Mouse (Mus musculus): ENCODE data around the gene Bmp6. TPM values are rescaled to one million over a fixed set of nuclear protein-coding genes. Genes with fewer than 3 reads are reported as not detected.

Gene Bmp6
- total and polyA plus RNA-seq, 2 experiments from 2014 or later = 3.6 to 14.5 TPM

- WGBS = 82% methylated on average over 4 of the region's 4 CpGs
- H3K4me3 ChIP-seq (ENCODE audit: low read depth, low read length) = no peak overlapping the region
These were observed 127.7 kb downstream of the Bmp6 start for GRCm38 (mm10) chr13:38472636-38473035.

GRCm38 (mm10) chr13:38473497-38473896, 128.6 kb downstream of the Bmp6 start:
- no peaks in the 10 kb centered on the region for H3K9me3 ChIP-seq (ENCODE audit: low read length)
- no peaks in the 10 kb centered on the region; the same call in 1 of the 2 replicates for H3K4me1 ChIP-seq (ENCODE audit: insufficient read depth, low read length)
- no peak overlapping the region for H3K27ac ChIP-seq (ENCODE audit: low read depth, low read length)
- ATAC-seq (ENCODE audit: low FRiP score) (no peak), DNase-seq (ENCODE audit: low spot score) (no peak)
- no peak overlapping the region for H3K4me3 ChIP-seq (ENCODE audit: low read depth, low read length)
- H3K36me3 ChIP-seq (ENCODE audit: insufficient read depth, low read length) = no peaks in the 10 kb centered on the region
- no peaks in the 10 kb centered on the region for H3K27me3 ChIP-seq (ENCODE audit: insufficient read depth, low read length)
- WGBS = 93% methylated on average over 6 of the region's 6 CpGs
- no peak overlapping the region for H3K9ac ChIP-seq (replicated peaks; ENCODE audit: low read length, poor library complexity, severe bottlenecking)
- no peak overlapping the region for H3K4me2 ChIP-seq (ENCODE audit: low read depth, low read length, poor library complexity, severe bottlenecking)
- TF ChIP-seq CTCF (IDR thresholded peaks at IDR 0.05) = no peak

More at GRCm38 (mm10) chr13:38472636-38473035, 127.7 kb downstream of the Bmp6 start:
- peak; percentile 20 for DNase-seq (ENCODE audit: low spot score)
- Histone ChIP-seq H3K4me1 (ENCODE audit: insufficient read depth, low read length) (no peaks in the 10 kb centered on the region; the same call in 1 of the 2 replicates), H3K9me3 (ENCODE audit: low read length) (no peaks in the 10 kb centered on the region), H3K27me3 (ENCODE audit: insufficient read depth, low read length) (no peaks in the 10 kb centered on the region), H3K36me3 (ENCODE audit: insufficient read depth, low read length) (no peaks in the 10 kb centered on the region), H3K27ac (ENCODE audit: low read depth, low read length) (no peak overlapping the region), H3K4me2 (ENCODE audit: low read depth, low read length, poor library complexity, severe bottlenecking) (no peak overlapping the region), H3K9ac (replicated peaks; ENCODE audit: low read length, poor library complexity, severe bottlenecking) (no peak overlapping the region)
- TF ChIP-seq CTCF (IDR thresholded peaks at IDR 0.05) = no peak
- no peak for ATAC-seq (ENCODE audit: low FRiP score)

GRCm38 (mm10) chr13:38476936-38477335, 132.0 kb downstream of the Bmp6 start:
- Histone ChIP-seq H3K9me3 (ENCODE audit: low read length) (no peaks in the 10 kb centered on the region), H3K4me2 (ENCODE audit: low read depth, low read length, poor library complexity, severe bottlenecking) (no peak overlapping the region), H3K4me1 (ENCODE audit: insufficient read depth, low read length) (no peaks in the 10 kb centered on the region; the same call in 1 of the 2 replicates), H3K9ac (replicated peaks; ENCODE audit: low read length, poor library complexity, severe bottlenecking) (no peak overlapping the region), H3K27me3 (ENCODE audit: insufficient read depth, low read length) (no peaks in the 10 kb centered on the region), H3K36me3 (ENCODE audit: insufficient read depth, low read length) (no peaks in the 10 kb centered on the region), H3K4me3 (ENCODE audit: low read depth, low read length) (no peak overlapping the region), H3K27ac (ENCODE audit: low read depth, low read length) (no peak overlapping the region)
- 24% methylated on average over 8 of the region's 8 CpGs for WGBS
- no peak for DNase-seq (ENCODE audit: low spot score)
- no peak for TF ChIP-seq CTCF (IDR thresholded peaks at IDR 0.05)
- ATAC-seq (ENCODE audit: low FRiP score) = no peak

GRCm38 (mm10) chr13:38481021-38481420, 136.1 kb downstream of the Bmp6 start:
- Histone ChIP-seq H3K9me3 (ENCODE audit: low read length) (no peaks in the 10 kb centered on the region), H3K27me3 (ENCODE audit: insufficient read depth, low read length) (no peaks in the 10 kb centered on the region), H3K27ac (ENCODE audit: low read depth, low read length) (no peak overlapping the region), H3K9ac (replicated peaks; ENCODE audit: low read length, poor library complexity, severe bottlenecking) (no peak overlapping the region), H3K4me2 (ENCODE audit: low read depth, low read length, poor library complexity, severe bottlenecking) (no peak overlapping the region), H3K36me3 (ENCODE audit: insufficient read depth, low read length) (no peaks in the 10 kb centered on the region), H3K4me1 (ENCODE audit: insufficient read depth, low read length) (no peaks in the 10 kb centered on the region; the same call in 1 of the 2 replicates), H3K4me3 (ENCODE audit: low read depth, low read length) (no peak overlapping the region)
- TF ChIP-seq CTCF (IDR thresholded peaks at IDR 0.05) = no peak
- WGBS = 85% methylated on average over 7 of the region's 7 CpGs
- DNase-seq (ENCODE audit: low spot score) (no peak), ATAC-seq (ENCODE audit: low FRiP score) (no peak)

GRCm38 (mm10) chr13:38484701-38485100, 139.8 kb downstream of the Bmp6 start:
- no peaks in the 10 kb centered on the region for H3K27me3 ChIP-seq (ENCODE audit: insufficient read depth, low read length)
- H3K27ac ChIP-seq (ENCODE audit: low read depth, low read length) = no peak overlapping the region
- H3K4me2 ChIP-seq (ENCODE audit: low read depth, low read length, poor library complexity, severe bottlenecking) = no peak overlapping the region
- no peak overlapping the region for H3K4me3 ChIP-seq (ENCODE audit: low read depth, low read length)
- H3K36me3 ChIP-seq (ENCODE audit: insufficient read depth, low read length) = no peaks in the 10 kb centered on the region
- H3K9me3 ChIP-seq (ENCODE audit: low read length) = no peaks in the 10 kb centered on the region
- 74% methylated on average over 5 of the region's 5 CpGs for WGBS
- no peak for TF ChIP-seq CTCF (IDR thresholded peaks at IDR 0.05)
- no peak for DNase-seq (ENCODE audit: low spot score)
- H3K9ac ChIP-seq (replicated peaks; ENCODE audit: low read length, poor library complexity, severe bottlenecking) = no peak overlapping the region
- ATAC-seq (ENCODE audit: low FRiP score) = no peak
- no peaks in the 10 kb centered on the region for H3K4me1 ChIP-seq (ENCODE audit: insufficient read depth, low read length)

- H3K36me3 ChIP-seq (ENCODE audit: insufficient read depth, low read length) = no peaks in the 10 kb centered on the region
- H3K27ac ChIP-seq (ENCODE audit: low read depth, low read length) = no peak overlapping the region
- H3K27me3 ChIP-seq (ENCODE audit: insufficient read depth, low read length) = no peaks in the 10 kb centered on the region
- DNase-seq (ENCODE audit: low spot score) = no peak
- no peak overlapping the region for H3K4me2 ChIP-seq (ENCODE audit: low read depth, low read length, poor library complexity, severe bottlenecking)
- no peak for TF ChIP-seq CTCF (IDR thresholded peaks at IDR 0.05)
- no peak overlapping the region for H3K4me3 ChIP-seq (ENCODE audit: low read depth, low read length)
- H3K4me1 ChIP-seq (ENCODE audit: insufficient read depth, low read length) = no peaks in the 10 kb centered on the region
- H3K9ac ChIP-seq (replicated peaks; ENCODE audit: low read length, poor library complexity, severe bottlenecking) = no peak overlapping the region
- WGBS = 89% methylated on average over 6 of the region's 6 CpGs
- no peaks in the 10 kb centered on the region for H3K9me3 ChIP-seq (ENCODE audit: low read length)
- no peak for ATAC-seq (ENCODE audit: low FRiP score)
These were observed 141.9 kb downstream of the Bmp6 start for GRCm38 (mm10) chr13:38486767-38487166.
